Mouse (Mus musculus): ENCODE measurements at regions not wholly inside any gene's neighbourhood (a gene's known extent, or its start where the extent isn't known, plus 50 kb on each side); places are given as distances from the start of the nearest gene placed in this dataset.

DNA sequence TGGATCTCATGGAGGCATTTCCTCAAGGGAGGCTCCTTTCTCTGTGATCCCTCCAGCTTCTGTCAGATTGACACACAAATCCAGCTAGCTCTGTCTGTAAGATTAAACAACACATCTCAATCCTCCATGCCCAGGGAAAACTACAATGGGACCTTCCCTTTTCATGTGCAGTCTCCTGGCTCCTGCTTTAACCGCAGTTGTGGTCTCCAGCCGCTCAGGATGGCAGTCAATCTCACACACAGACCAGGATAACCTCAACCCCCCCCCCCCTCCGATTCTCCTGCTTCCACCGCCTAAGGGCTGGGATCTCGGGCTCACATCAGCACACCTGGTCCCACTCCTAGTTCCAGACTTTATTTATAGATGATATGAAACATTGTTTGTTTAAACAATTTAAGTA is 66.1 kb upstream of the Slc34a2 start:
- H3K4me3 ChIP-seq (ENCODE audit: insufficient read depth, poor library complexity, severe bottlenecking), result no peak overlapping the region
- no peak for TF ChIP-seq MYOG (IDR thresholded peaks at IDR 0.05; ENCODE audit: control insufficient read depth, extremely low read depth, insufficient read length)
- TF ChIP-seq CTCF (IDR thresholded peaks at IDR 0.05; ENCODE audit: control insufficient read depth, insufficient read depth, insufficient read length), result no peak
- no peak for TF ChIP-seq MYOD1 (IDR thresholded peaks at IDR 0.05; ENCODE audit: control insufficient read depth, insufficient read length, low read depth)
- no peak for TF ChIP-seq FOSL1 (IDR thresholded peaks at IDR 0.05; ENCODE audit: insufficient read depth, low read length, poor library complexity, severe bottlenecking)

DNA sequence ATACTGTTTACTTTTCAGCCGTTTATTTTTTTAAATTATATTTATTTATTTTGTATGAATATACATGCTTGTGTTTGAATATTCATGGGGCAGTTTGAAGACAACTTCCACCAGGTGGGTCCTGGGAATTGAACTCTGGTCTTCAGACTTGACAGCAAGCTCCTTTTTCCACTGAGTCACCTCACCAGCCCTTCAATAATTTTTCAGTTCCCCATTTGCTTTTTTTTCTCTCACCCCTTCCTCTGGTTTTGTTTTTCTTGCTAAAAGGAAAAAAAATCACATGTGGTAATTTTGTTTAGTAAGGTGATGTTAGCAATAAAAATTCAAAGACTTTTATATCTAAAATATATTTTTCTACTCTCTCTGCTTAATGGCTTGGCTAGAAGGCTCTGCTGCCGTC is 64.9 kb upstream of the Slc34a2 start:
- no peak for TF ChIP-seq FOSL1 (IDR thresholded peaks at IDR 0.05; ENCODE audit: insufficient read depth, low read length, poor library complexity, severe bottlenecking)
- TF ChIP-seq MYOG (IDR thresholded peaks at IDR 0.05; ENCODE audit: control insufficient read depth, extremely low read depth, insufficient read length), result no peak
- no peak for TF ChIP-seq MAX (IDR thresholded peaks at IDR 0.05)
- no peak for TF ChIP-seq USF1 (IDR thresholded peaks at IDR 0.05; ENCODE audit: low read depth)
- TF ChIP-seq CTCF (IDR thresholded peaks at IDR 0.05; ENCODE audit: control insufficient read depth, insufficient read depth, insufficient read length), result no peak
- no peak for TF ChIP-seq MYOD1 (IDR thresholded peaks at IDR 0.05; ENCODE audit: control insufficient read depth, insufficient read length, low read depth)
- TF ChIP-seq CEBPB (IDR thresholded peaks at IDR 0.05; ENCODE audit: low read depth), result no peak
- Histone ChIP-seq H3K79me3 (ENCODE audit: low read depth) (no peaks in the 10 kb centered on the region), H3K36me3 (ENCODE audit: control insufficient read depth, insufficient read depth) (no peaks in the 10 kb centered on the region), H3K79me2 (ENCODE audit: control insufficient read depth, insufficient read depth) (no peaks in the 10 kb centered on the region), H3K4me3 (ENCODE audit: insufficient read depth, poor library complexity, severe bottlenecking) (no peak overlapping the region), H3ac (ENCODE audit: control insufficient read depth, insufficient read length, low read depth) (no peak overlapping the region), H3K27me3 (ENCODE audit: control insufficient read depth, insufficient read depth, insufficient read length) (no peaks in the 10 kb centered on the region)

More for the DNA sequence above, 66.1 kb upstream of the Slc34a2 start:
- Histone ChIP-seq H3K36me3 (ENCODE audit: control insufficient read depth, insufficient read depth) (no peaks in the 10 kb centered on the region), H3K79me3 (ENCODE audit: low read depth) (no peaks in the 10 kb centered on the region), H3K79me2 (ENCODE audit: control insufficient read depth, insufficient read depth) (no peaks in the 10 kb centered on the region), H3ac (ENCODE audit: control insufficient read depth, insufficient read length, low read depth) (no peak overlapping the region), H3K27me3 (ENCODE audit: control insufficient read depth, insufficient read depth, insufficient read length) (no peaks in the 10 kb centered on the region)

DNA sequence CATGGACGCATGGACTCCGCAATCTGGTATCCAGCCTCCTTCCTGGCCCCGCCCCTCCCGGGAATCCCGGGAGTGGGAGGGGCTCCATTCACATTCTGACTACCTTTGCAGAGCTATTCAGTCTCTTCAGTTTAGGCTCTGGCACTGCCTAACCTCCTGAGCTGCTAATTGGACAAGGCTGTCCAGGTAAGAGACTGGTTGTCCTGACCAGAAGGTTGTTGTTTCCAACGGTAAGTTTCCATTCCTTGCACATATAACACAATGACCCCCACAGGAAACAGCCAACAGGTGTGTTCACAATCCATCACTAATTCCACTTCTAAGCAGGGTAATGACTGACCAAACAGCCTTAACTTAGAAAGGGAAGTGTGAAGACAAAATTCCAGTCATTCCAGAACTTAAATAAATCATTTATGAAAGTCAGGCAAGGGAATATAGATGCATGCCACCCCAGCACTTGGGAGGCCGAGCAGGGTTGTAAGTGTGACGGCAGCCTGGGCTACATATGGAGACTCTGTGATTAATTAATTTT is 62.3 kb upstream of the Slc34a2 start:
- no peak overlapping the region for H3ac ChIP-seq (ENCODE audit: control insufficient read depth, insufficient read length, low read depth)
- no peaks in the 10 kb centered on the region for H3K27me3 ChIP-seq (ENCODE audit: control insufficient read depth, insufficient read depth, insufficient read length)
- H3K4me3 ChIP-seq (ENCODE audit: insufficient read depth, poor library complexity, severe bottlenecking), result no peak overlapping the region
- H3K79me2 ChIP-seq (ENCODE audit: control insufficient read depth, insufficient read depth), result no peaks in the 10 kb centered on the region
- H3K79me3 ChIP-seq (ENCODE audit: low read depth), result no peaks in the 10 kb centered on the region
- TF ChIP-seq CEBPB (IDR thresholded peaks at IDR 0.05; ENCODE audit: low read depth), result no peak
- no peak for TF ChIP-seq CTCF (IDR thresholded peaks at IDR 0.05; ENCODE audit: control insufficient read depth, insufficient read depth, insufficient read length)
- TF ChIP-seq FOSL1 (IDR thresholded peaks at IDR 0.05; ENCODE audit: insufficient read depth, low read length, poor library complexity, severe bottlenecking), result no peak
- no peak for TF ChIP-seq MYOD1 (IDR thresholded peaks at IDR 0.05; ENCODE audit: control insufficient read depth, insufficient read length, low read depth)
- TF ChIP-seq MYOG (IDR thresholded peaks at IDR 0.05; ENCODE audit: control insufficient read depth, extremely low read depth, insufficient read length), result no peak
- no peak for TF ChIP-seq MAX (IDR thresholded peaks at IDR 0.05)
- TF ChIP-seq USF1 (IDR thresholded peaks at IDR 0.05; ENCODE audit: low read depth), result no peak
- H3K36me3 ChIP-seq (ENCODE audit: control insufficient read depth, insufficient read depth), result no peaks in the 10 kb centered on the region

DNA sequence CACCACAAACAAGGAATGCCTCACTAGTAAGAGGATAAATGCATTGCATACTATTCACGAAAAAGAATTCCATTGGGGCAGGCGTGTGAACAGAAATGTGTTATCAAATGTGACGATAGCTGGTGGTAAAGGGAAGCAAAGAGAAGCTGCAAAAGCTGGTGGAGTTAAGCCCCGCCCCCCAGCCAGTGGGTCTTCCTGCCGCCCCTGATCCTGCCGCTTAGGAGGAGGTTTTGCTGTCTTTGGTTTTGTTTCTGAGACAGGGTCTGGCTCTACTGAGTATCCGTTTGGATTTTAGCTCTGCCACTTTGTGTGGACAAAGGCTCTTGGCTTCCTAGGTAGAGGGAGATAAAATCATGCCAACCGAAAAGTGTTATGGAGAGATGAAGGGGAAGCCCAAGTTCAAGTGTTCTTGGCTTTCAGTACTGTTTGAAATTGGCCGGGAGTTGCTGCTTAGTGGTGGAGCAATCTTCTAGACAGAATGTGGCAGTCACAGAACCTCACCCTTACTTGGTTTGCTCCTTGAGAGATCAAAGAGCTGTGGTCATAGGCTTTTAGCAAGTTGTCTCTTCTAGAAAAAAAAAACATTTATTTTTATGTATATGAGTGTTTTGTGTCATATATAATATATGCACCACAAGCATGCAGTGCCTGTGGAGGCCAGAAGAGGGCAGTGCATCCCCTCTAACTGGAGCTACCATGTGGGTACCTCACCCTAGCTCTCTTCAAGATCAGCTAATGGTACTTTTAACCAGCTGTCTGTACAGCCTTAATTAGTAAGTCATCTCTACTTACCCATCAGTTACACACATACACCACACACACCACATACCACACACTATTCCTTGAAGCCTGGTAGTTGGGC is 59.8 kb upstream of the Slc34a2 start:
- H3ac ChIP-seq (ENCODE audit: control insufficient read depth, insufficient read length, low read depth), result no peak overlapping the region
- H3K27me3 ChIP-seq (ENCODE audit: control insufficient read depth, insufficient read depth, insufficient read length), result peaks cover 5% of the 10 kb centered on the region
- no peaks in the 10 kb centered on the region for H3K36me3 ChIP-seq (ENCODE audit: control insufficient read depth, insufficient read depth)
- TF ChIP-seq USF1 (IDR thresholded peaks at IDR 0.05; ENCODE audit: low read depth), result no peak
- no peak for TF ChIP-seq FOSL1 (IDR thresholded peaks at IDR 0.05; ENCODE audit: insufficient read depth, low read length, poor library complexity, severe bottlenecking)
- TF ChIP-seq MYOD1 (IDR thresholded peaks at IDR 0.05; ENCODE audit: control insufficient read depth, insufficient read length, low read depth), result no peak
- TF ChIP-seq MAX (IDR thresholded peaks at IDR 0.05), result no peak
- no peak for TF ChIP-seq MYOG (IDR thresholded peaks at IDR 0.05; ENCODE audit: control insufficient read depth, extremely low read depth, insufficient read length)
- no peak for TF ChIP-seq CEBPB (IDR thresholded peaks at IDR 0.05; ENCODE audit: low read depth)
- TF ChIP-seq CTCF (IDR thresholded peaks at IDR 0.05; ENCODE audit: control insufficient read depth, insufficient read depth, insufficient read length), result no peak
- H3K4me3 ChIP-seq (ENCODE audit: insufficient read depth, poor library complexity, severe bottlenecking), result no peak overlapping the region
- no peaks in the 10 kb centered on the region for H3K79me2 ChIP-seq (ENCODE audit: control insufficient read depth, insufficient read depth)
- H3K79me3 ChIP-seq (ENCODE audit: low read depth), result no peaks in the 10 kb centered on the region

DNA sequence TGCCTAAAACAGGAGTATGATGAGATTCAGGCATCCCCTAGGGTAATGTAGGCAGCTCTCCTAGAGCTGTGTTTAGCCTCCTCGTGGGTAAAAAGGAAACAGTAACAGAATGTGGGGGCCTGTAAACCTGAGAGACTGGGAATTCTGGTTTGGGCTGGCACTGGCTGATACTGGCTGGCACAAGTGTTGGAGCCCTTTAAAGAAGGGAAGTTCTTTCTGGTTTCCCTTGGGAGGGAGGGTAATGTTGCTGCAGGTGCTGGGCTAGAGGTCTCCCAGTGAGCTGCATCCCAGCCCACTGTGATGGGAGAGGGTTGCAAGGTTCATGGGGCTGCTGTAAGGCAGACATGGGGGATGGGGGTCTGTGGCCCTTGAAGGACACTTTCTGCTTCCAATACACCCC is 58.4 kb upstream of the Slc34a2 start:
- H3K79me3 ChIP-seq (ENCODE audit: low read depth), result no peaks in the 10 kb centered on the region
- TF ChIP-seq MAX (IDR thresholded peaks at IDR 0.05), result no peak
- no peak for TF ChIP-seq USF1 (IDR thresholded peaks at IDR 0.05; ENCODE audit: low read depth)
- no peak for TF ChIP-seq FOSL1 (IDR thresholded peaks at IDR 0.05; ENCODE audit: insufficient read depth, low read length, poor library complexity, severe bottlenecking)
- no peak for TF ChIP-seq MYOG (IDR thresholded peaks at IDR 0.05; ENCODE audit: control insufficient read depth, extremely low read depth, insufficient read length)
- TF ChIP-seq MYOD1 (IDR thresholded peaks at IDR 0.05; ENCODE audit: control insufficient read depth, insufficient read length, low read depth), result no peak
- TF ChIP-seq CTCF (IDR thresholded peaks at IDR 0.05; ENCODE audit: control insufficient read depth, insufficient read depth, insufficient read length), result no peak
- no peak for TF ChIP-seq CEBPB (IDR thresholded peaks at IDR 0.05; ENCODE audit: low read depth)
- H3K4me3 ChIP-seq (ENCODE audit: insufficient read depth, poor library complexity, severe bottlenecking), result no peak overlapping the region
- H3K79me2 ChIP-seq (ENCODE audit: control insufficient read depth, insufficient read depth), result no peaks in the 10 kb centered on the region
- no peak overlapping the region for H3ac ChIP-seq (ENCODE audit: control insufficient read depth, insufficient read length, low read depth)
- H3K27me3 ChIP-seq (ENCODE audit: control insufficient read depth, insufficient read depth, insufficient read length), result peaks cover 8% of the 10 kb centered on the region
- H3K36me3 ChIP-seq (ENCODE audit: control insufficient read depth, insufficient read depth), result no peaks in the 10 kb centered on the region
